Comparison of ENCODE assay signal across 25 mouse cellular contexts in genomic region chr2:127145699-127146098, GRCm38 (mm10). TPM values are rescaled to one million over a fixed set of nuclear protein-coding genes. Genes with fewer than 3 reads are reported as not detected.
DNase-seq lines count a peak whose midpoint lies in the region; ATAC-seq and TF ChIP-seq lines count a peak whose summit lies in the region.
"Had no signal": no experiment of that assay in that cellular context is flagged by ENCODE, and none has a peak within 500 bp of the region (broad histone marks: within the 10 kb centered on the region; RNA-seq: fewer than 3 reads in every experiment).

No protein-coding gene starts in this region.

- H3K36me3 ChIP-seq in G1E (replicated peaks) = peaks cover 20% of the 10 kb centered on the region
- peaks cover 13% of the 10 kb centered on the region for H3K36me3 ChIP-seq in liver, embryonic 13.5 days
- H3K36me3 ChIP-seq in liver, embryonic 16.5 days (ENCODE audit: control insufficient read depth, insufficient read depth) = peaks cover 10% of the 10 kb centered on the region
- peaks cover 10% of the 10 kb centered on the region for H3K36me3 ChIP-seq in forebrain, embryonic 12.5 days (replicated peaks)
- H3K36me3 ChIP-seq: hindbrain, embryonic 12.5 days; hindbrain, embryonic 15.5 days had no signal

- 23% methylated on average over 3 of the region's 3 CpGs for WGBS in liver, embryonic 13.5 days (ENCODE audit: insufficient replicate concordance)
- WGBS in liver, embryonic 16.5 days (ENCODE audit: insufficient replicate concordance) = 18% methylated on average over 3 of the region's 3 CpGs
- WGBS in forebrain, embryonic 12.5 days = 90% methylated on average over 3 of the region's 3 CpGs

- peaks cover 6% of the 10 kb centered on the region; the same call in 1 of the 2 replicates for H3K9me3 ChIP-seq in G1E (replicated peaks)
- no peaks in the 10 kb centered on the region for H3K9me3 ChIP-seq in liver, embryonic 13.5 days (replicated peaks)
- no peaks in the 10 kb centered on the region for H3K9me3 ChIP-seq in liver, embryonic 16.5 days (replicated peaks; ENCODE audit: control insufficient read depth, low read length)
- H3K9me3 ChIP-seq in forebrain, embryonic 12.5 days = no peaks in the 10 kb centered on the region
- H3K9me3 ChIP-seq: forebrain, embryonic 10.5 days; heart, embryonic 10.5 days; hindbrain, embryonic 12.5 days; hindbrain, embryonic 15.5 days had no signal

- peak overlapping the region; percentile 64 for H3K27ac ChIP-seq in liver, embryonic 13.5 days
- H3K27ac ChIP-seq in liver, embryonic 16.5 days (ENCODE audit: low read length) = no peak overlapping the region; the same call in 1 of the 2 replicates
- no peak overlapping the region for H3K27ac ChIP-seq in layer of hippocampus, adult 2 months
- H3K27ac ChIP-seq in forebrain, embryonic 12.5 days = no peak overlapping the region
- H3K27ac ChIP-seq: forebrain, embryonic 10.5 days; gastrocnemius, adult 2 months; heart, adult 2 months; heart, embryonic 10.5 days; hindbrain, embryonic 12.5 days; hindbrain, embryonic 15.5 days had no signal

- H3K4me1 ChIP-seq in G1E (ENCODE audit: insufficient read depth, low read depth, low read length) = peaks cover 56% of the 10 kb centered on the region
- peaks cover 59% of the 10 kb centered on the region for H3K4me1 ChIP-seq in liver, embryonic 13.5 days (replicated peaks)
- H3K4me1 ChIP-seq in liver, embryonic 16.5 days (ENCODE audit: control insufficient read depth, low read depth, low read length) = peaks cover 46% of the 10 kb centered on the region
- H3K4me1 ChIP-seq in forebrain, embryonic 12.5 days = peaks cover 18% of the 10 kb centered on the region

- peak; percentile 28; the same call in 1 of the 2 replicates for ATAC-seq in G1E (ENCODE audit: extremely low read depth, insufficient number of reproducible peaks, low FRiP score, poor library complexity, severe bottlenecking)
- peak; percentile 29 for ATAC-seq in liver, embryonic 13.5 days (ENCODE audit: low read depth)
- ATAC-seq in liver, embryonic 16.5 days (ENCODE audit: low read depth) = peak; percentile 43
- ATAC-seq in forebrain, embryonic 12.5 days (ENCODE audit: low FRiP score) = no peak
- ATAC-seq: forebrain, embryonic 14.5 days; forebrain, postnatal 0 days had no signal

- DNase-seq in G1E (ENCODE audit: low spot score) (no peak), liver (peak; percentile 32)
- no peak for DNase-seq in liver, embryonic 13.5 days
- DNase-seq in layer of hippocampus, adult 2 months (ENCODE audit: low spot score in 2 of 2) = no peak
- DNase-seq in right cerebral cortex, postnatal 36 days (ENCODE audit: low spot score in 2 of 2) = no peak
- DNase-seq: adrenal gland, adult 2 months; adrenal gland, postnatal 14 days; B cell, adult 2 months; cerebellum, adult 11-12 months; cerebellum, adult 8-10 months; cerebellum, postnatal 10 days; cerebellum, postnatal 36 days; embryo, embryonic 11 days; forebrain, postnatal 0 days; gastrocnemius, adult 2 months; gastrocnemius, postnatal 25 days; heart, adult 2 months had no signal

- H3K27me3 ChIP-seq in G1E (ENCODE audit: insufficient read depth, low read length) = no peaks in the 10 kb centered on the region
- no peaks in the 10 kb centered on the region for H3K27me3 ChIP-seq in liver, embryonic 13.5 days
- H3K27me3 ChIP-seq in liver, embryonic 16.5 days (ENCODE audit: control insufficient read depth, insufficient read depth, low read depth, low read length) = no peaks in the 10 kb centered on the region
- H3K27me3 ChIP-seq in forebrain, embryonic 12.5 days = no peaks in the 10 kb centered on the region
- H3K27me3 ChIP-seq: CH12.LX; hindbrain, embryonic 12.5 days; hindbrain, embryonic 15.5 days had no signal

- H3K4me3 ChIP-seq in G1E (ENCODE audit: low read depth, low read length) = no peak overlapping the region
- no peak overlapping the region for H3K4me3 ChIP-seq in liver, embryonic 13.5 days (replicated peaks)
- H3K4me3 ChIP-seq in liver, embryonic 16.5 days (ENCODE audit: low read depth, low read length) = no peak overlapping the region
- no peak overlapping the region for H3K4me3 ChIP-seq in layer of hippocampus, adult 2 months
- H3K4me3 ChIP-seq in forebrain, embryonic 12.5 days (replicated peaks) = no peak overlapping the region
- H3K4me3 ChIP-seq: forebrain, embryonic 10.5 days; gastrocnemius, adult 2 months; heart, adult 2 months; heart, embryonic 10.5 days; hindbrain, embryonic 12.5 days; hindbrain, embryonic 15.5 days had no signal

- peak overlapping the region; percentile 51 for H3K9ac ChIP-seq in liver, embryonic 13.5 days
- no peak overlapping the region for H3K9ac ChIP-seq in liver, embryonic 16.5 days (ENCODE audit: low read depth, low read length)
- H3K9ac ChIP-seq in forebrain, embryonic 12.5 days = no peak overlapping the region
- H3K9ac ChIP-seq: forebrain, postnatal 0 days; hindbrain, embryonic 12.5 days; hindbrain, embryonic 15.5 days had no signal

- peak overlapping the region; percentile 38 for H3K4me2 ChIP-seq in liver, embryonic 13.5 days
- H3K4me2 ChIP-seq in liver, embryonic 16.5 days (ENCODE audit: low read depth, low read length) = peak overlapping the region; percentile 4; the same call in 1 of the 2 replicates
- H3K4me2 ChIP-seq in forebrain, embryonic 12.5 days = no peak overlapping the region
- H3K4me2 ChIP-seq: hindbrain, embryonic 12.5 days; hindbrain, embryonic 15.5 days had no signal

- TF ChIP-seq CTCF in G1E (IDR thresholded peaks at IDR 0.05; ENCODE audit: low read depth, low read length) = no peak
- TF ChIP-seq CTCF in layer of hippocampus, adult 2 months (conservative IDR thresholded peaks at IDR 0.05) = no peak

RNA-seq across cellular contexts. Expression of gene Itpripl1, which starts 2.5 kb away (rescaled TPM):
- 25.5 and 27.1 TPM in 2 replicates for total RNA-seq in G1E (2014; fragmentation: Nextera tagmentation)
- total RNA-seq in G1E (2017) = 38.7 and 44.4 TPM in 2 replicates
- polyA plus RNA-seq in G1E (2012) = 7.0 and 10.8 TPM in 2 replicates
- 31.4 and 31.7 TPM in 2 replicates for polyA plus RNA-seq in liver, embryonic 13.5 days (2015; fragmentation: Nextera tagmentation; extraction: Ambion mirVana)
- polyA plus RNA-seq in liver, embryonic 16.5 days (2015; fragmentation: Nextera tagmentation; extraction: Ambion mirVana) = 21.7 and 21.9 TPM in 2 replicates
- 1 to 10 TPM; 2.6 TPM for total RNA-seq in layer of hippocampus, adult 2 months (2021)
- polyA plus RNA-seq in forebrain, embryonic 12.5 days (2016; fragmentation: Nextera tagmentation; extraction: Ambion mirVana) = 19.2 and 19.4 TPM in 2 replicates

RNA-seq across cellular contexts. Expression of gene Ncaph, which starts 11.9 kb away (rescaled TPM):
- total RNA-seq in G1E (2014; fragmentation: Nextera tagmentation) = 114 and 122 TPM in 2 replicates
- total RNA-seq in G1E (2017) = 96.4 and 103 TPM in 2 replicates
- 12.6 and 19.4 TPM in 2 replicates for polyA plus RNA-seq in G1E (2012)
- polyA plus RNA-seq in liver, embryonic 13.5 days (2015; fragmentation: Nextera tagmentation; extraction: Ambion mirVana) = 59.3 and 74.5 TPM in 2 replicates
- polyA plus RNA-seq in liver, embryonic 16.5 days (2015; fragmentation: Nextera tagmentation; extraction: Ambion mirVana) = 54.8 and 60.1 TPM in 2 replicates
- 1 to 10 TPM; 1.3 to 1.6 TPM for total RNA-seq in layer of hippocampus, adult 2 months (2021)
- 105 and 111 TPM in 2 replicates for polyA plus RNA-seq in forebrain, embryonic 12.5 days (2016; fragmentation: Nextera tagmentation; extraction: Ambion mirVana)
